Mouse (Mus musculus): ENCODE results near the gene Rfesd.

The Rfesd gene

DNA sequence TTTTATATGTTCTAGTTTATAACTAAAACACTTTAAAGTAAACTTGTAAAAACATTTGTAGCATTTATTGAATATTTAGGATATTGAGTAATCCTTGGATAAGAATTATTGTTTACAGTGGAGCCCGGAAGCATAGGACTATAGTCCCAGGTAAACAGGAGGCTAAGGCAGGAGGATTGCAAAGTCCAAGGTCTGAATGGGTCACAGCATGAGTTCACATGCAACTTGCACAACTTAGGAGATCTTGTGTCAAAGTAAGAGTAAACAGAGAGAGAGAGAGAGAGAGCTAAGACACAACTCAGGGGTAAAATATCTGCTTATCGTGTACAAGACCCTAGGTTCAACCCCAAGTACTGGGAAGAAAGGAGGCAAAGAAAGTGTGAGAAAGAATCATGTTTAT lies 41.9 kb downstream of the Rfesd start:
- DNase-seq (ENCODE audit: low spot score) = no peak

DNA sequence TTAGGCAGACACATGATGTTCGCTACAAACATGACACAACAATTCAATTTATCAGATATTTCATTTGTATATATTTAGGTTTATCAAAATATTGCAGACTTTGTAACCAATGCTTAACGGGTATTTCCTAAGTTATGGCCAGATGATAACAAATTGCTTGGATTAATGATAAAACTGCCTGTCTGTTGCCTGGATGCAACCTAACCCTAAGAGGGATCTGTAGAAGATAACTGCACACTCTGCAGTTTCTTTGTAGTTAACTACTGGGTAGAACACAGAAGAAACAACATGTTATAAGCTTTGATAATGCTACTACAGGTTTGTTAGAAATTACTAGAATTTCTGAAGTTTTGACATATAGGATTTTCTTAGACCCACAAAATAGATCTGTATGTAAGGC lies 42.3 kb downstream of the Rfesd start:
- DNase-seq (ENCODE audit: low spot score) = no peak

DNA sequence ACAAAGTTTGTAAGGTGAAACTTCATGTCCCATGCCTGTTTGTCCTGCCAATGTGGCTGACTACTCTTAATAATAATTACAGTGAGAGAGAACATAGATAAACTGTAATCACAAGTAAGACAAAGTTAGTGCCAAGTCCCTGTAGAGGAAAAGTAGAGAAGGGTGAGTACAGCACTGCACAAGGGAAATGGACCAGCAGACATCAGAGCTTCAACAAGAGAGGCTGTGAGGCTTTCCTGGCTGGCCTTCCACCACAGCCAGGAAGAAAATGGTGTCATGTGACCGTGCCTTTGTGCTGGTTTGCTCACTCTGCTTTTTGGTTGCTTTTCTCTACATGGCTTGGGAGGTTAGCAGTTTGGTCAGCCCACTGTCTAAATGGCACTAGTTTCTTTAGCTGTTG lies 42.9 kb downstream of the Rfesd start:
- no peak for DNase-seq (ENCODE audit: low spot score)

DNA sequence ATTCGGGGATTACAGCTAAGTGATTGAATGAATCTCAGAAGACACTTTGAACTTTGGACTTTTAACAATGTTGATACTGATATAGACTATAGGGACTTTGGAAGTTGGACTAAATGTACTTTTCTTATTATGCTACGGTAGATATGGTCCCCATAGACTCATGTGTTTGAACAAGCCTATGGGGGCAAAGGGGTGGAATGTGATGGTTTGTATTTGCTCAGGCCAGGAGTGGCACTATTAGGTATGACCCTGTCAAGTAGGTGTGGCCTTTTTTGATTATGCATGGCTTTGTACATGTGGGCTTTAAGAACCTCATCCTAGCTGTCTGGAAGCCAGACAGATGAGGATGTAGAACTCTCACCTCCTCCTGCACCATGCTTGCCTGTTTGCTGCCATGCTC lies 44.0 kb downstream of the Rfesd start:
- no peak for DNase-seq (ENCODE audit: low spot score)

DNA sequence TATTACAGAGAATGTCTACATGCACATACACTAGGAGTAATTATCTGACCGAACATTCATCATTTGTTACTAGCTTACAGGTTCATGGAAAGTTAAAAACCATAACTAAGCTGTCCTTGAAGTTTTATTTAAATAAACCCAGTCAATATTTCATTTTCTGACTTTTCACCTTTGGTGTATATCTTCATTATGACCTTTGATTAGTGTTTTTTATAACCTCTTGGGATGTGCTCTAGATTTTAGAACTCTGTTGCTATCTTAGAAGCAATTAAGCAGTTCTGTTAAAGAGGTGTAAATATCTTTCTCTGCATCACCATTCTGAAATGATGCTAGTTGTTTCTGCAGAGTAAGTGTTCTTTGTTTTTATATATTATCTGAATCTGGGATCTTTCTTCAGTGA lies 51.7 kb downstream of the Rfesd start, which contains the start of gene Spata9:
Spata9 (plus strand) TSS at position 301 of the 400 bp plus-strand sequence.
- DNase-seq (ENCODE audit: low spot score) = no peak

DNA sequence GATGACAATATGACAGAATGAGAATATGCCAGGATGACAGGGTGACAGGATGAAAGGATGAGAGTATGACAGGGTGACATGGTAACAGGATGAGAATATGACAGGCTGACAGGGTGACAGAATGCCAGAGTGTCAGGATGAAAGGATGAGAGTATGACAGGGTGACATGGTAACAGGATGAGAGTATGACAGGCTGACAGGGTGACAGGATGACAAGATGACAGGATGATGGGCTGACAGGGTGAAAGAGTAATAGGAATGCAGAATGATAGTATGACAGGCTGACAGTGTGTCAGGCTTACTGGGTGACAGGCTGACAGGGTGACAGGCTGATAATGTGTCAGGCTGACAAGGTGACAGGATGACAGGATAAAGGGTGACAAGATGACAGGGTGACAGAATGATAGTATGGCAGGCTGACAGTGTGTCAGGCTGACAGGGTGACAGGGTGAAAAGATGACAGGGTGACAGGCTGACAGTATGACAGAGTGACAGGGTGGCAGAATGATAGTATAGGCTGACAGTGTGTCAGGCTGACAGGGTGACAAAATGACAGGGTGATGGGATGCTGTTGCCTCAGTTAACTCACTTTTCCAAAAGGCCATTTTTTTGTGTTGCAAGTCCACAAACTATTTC lies 63.0 kb downstream of the Rfesd start:
- no peak for DNase-seq (ENCODE audit: low spot score)

Data from retina, embryonic 14.5 days (tissue).